Mouse (Mus musculus): ENCODE measurements around the gene Arnt.
"Not testable (repeated sequence)": the region's sequence is repeated elsewhere in the genome, so short reads cannot be mapped to it uniquely, and the experiment has no call there.

Arnt gene

GRCm38 (mm10) chr3:95434136-95434982 lies at the start of gene Arnt:
Arnt (plus strand) TSS chr3:95434388.
- peak; percentile 98 for DNase-seq

- no peak for DNase-seq
These were observed 48.6 kb upstream of the Arnt start for GRCm38 (mm10) chr3:95385401-95386075.

- peak; percentile 6 for DNase-seq
These were observed 39.8 kb upstream of the Arnt start for GRCm38 (mm10) chr3:95394385-95394784.

- no peak for DNase-seq
These were observed 31.4 kb upstream of the Arnt start, which contains the start of gene 4930558C23Rik for GRCm38 (mm10) chr3:95402741-95403140. 4930558C23Rik (minus strand) TSS chr3:95402841.

- DNase-seq = no peak
These were observed 26.5 kb upstream of the Arnt start for GRCm38 (mm10) chr3:95407728-95408127.

- DNase-seq = no peak
These were observed 25.3 kb upstream of the Arnt start for GRCm38 (mm10) chr3:95408852-95409251.

GRCm38 (mm10) chr3:95412268-95412667 lies 21.9 kb upstream of the Arnt start:
- no peak for DNase-seq

GRCm38 (mm10) chr3:95417866-95418265 lies 16.3 kb upstream of the Arnt start:
- DNase-seq = no peak

GRCm38 (mm10) chr3:95426476-95426875 lies 7.7 kb upstream of the Arnt start:
- not testable (repeated sequence) for DNase-seq

GRCm38 (mm10) chr3:95427117-95427890 lies 6.9 kb upstream of the Arnt start:
- DNase-seq = not testable (repeated sequence)

- DNase-seq = peak; percentile 21
These were observed 6.3 kb upstream of the Arnt start for GRCm38 (mm10) chr3:95427891-95428238.

- not testable (repeated sequence) for DNase-seq
These were observed 5.8 kb upstream of the Arnt start for GRCm38 (mm10) chr3:95428423-95428822.

- DNase-seq = no peak
These were observed 780 bp upstream of the Arnt start for GRCm38 (mm10) chr3:95433301-95433915.

- DNase-seq = peak; percentile 4
These were observed 789 bp downstream of the Arnt start for GRCm38 (mm10) chr3:95434983-95435370.

- no peak for DNase-seq
These were observed 1.4 kb downstream of the Arnt start for GRCm38 (mm10) chr3:95435561-95435960.

GRCm38 (mm10) chr3:95438636-95439035 lies 4.4 kb downstream of the Arnt start:
- not testable (repeated sequence) for DNase-seq

GRCm38 (mm10) chr3:95439670-95440069 lies 5.5 kb downstream of the Arnt start:
- no peak for DNase-seq

GRCm38 (mm10) chr3:95442406-95443117 lies 8.4 kb downstream of the Arnt start:
- DNase-seq = no peak

GRCm38 (mm10) chr3:95445311-95445710 lies 11.1 kb downstream of the Arnt start:
- no peak for DNase-seq

- DNase-seq = peak; percentile 67
These were observed 16.2 kb downstream of the Arnt start for GRCm38 (mm10) chr3:95450408-95450807.

GRCm38 (mm10) chr3:95450915-95451314 lies 16.7 kb downstream of the Arnt start:
- DNase-seq = no peak

- no peak for DNase-seq
These were observed 22.2 kb downstream of the Arnt start for GRCm38 (mm10) chr3:95456367-95456766.

All from retina, postnatal 1 day (tissue).